Mouse (Mus musculus) macrophage (primary cell): Measurements from ENCODE around the gene Ldhd. TPM values are rescaled to one million over a fixed set of nuclear protein-coding genes. Genes with fewer than 3 reads are reported as not detected.
"Not testable (repeated sequence)": the region's sequence is repeated elsewhere in the genome, so short reads cannot be mapped to it uniquely, and the experiment has no call there.

Experiments
- H3K27ac ChIP-seq: fragments of 350-480 bp; formaldehyde crosslinking; 2 replicates; pipeline ENCODE4 v1.9.0; 2021
- H3K36me3 ChIP-seq: fragments of 350-480 bp; formaldehyde crosslinking; 2 replicates; pipeline ENCODE4 v1.9.0; 2021; ENCODE audit errors: inconsistent target
- H3K4me3 ChIP-seq: fragments of 350-480 bp; formaldehyde crosslinking; 2 replicates; pipeline ENCODE4 v1.9.0; 2021; ENCODE audit errors: inconsistent target
- H3K79me2 ChIP-seq: fragments of 350-480 bp; formaldehyde crosslinking; 2 replicates; pipeline ENCODE4 v1.9.0; 2021; ENCODE audit errors: inconsistent target
- WGBS: methylation state at CpG from one replicate; pipeline ENCODE4 v1.1.7; 2026; ENCODE audit warnings: inconsistent platforms; ENCODE audit not compliant: missing documents; 5-methylcytosine and 5-hydroxymethylcytosine counted together
- polyA plus RNA-seq: library from polyadenylated mRNA; stranded (reverse); fragments of 250-400 nt; gene quantifications from 3 replicates; pipeline ENCODE4 v1.2.4, GENCODE M21; 2018; ENCODE audit warnings: inconsistent platforms
- total RNA-seq, 78 experiments: library from RNA; depleted of rRNA; stranded (reverse); fragments of 250-400 nt; gene quantifications; 1 replicate in 9 of 78; 2 replicates in 24 of 78; 3 replicates in 43 of 78; 4 replicates in 2 of 78; pipeline ENCODE4 v1.2.4; 2018; ENCODE audit warnings: inconsistent platforms in 56 of 78

The Ldhd gene
- total RNA-seq (2018; cell fraction: chromatin; rRNA removed) = 1 to 10 TPM in 24 of 26 experiments, under 1 TPM in 2; 0.67 to 3.8 (median 1.9) TPM
- total RNA-seq (2018; cell fraction: cytosol; rRNA removed) = under 1 TPM; 0.40 to 0.91 (median 0.64) TPM
- 1 to 10 TPM in 22 of 26 experiments, under 1 TPM in 4; 0.55 to 2.4 (median 1.4) TPM for total RNA-seq (2018; cell fraction: nucleus; rRNA removed)
- 0.40 to 1.2 TPM (median 0.82 TPM) in 3 replicates for polyA plus RNA-seq

- H3K27ac ChIP-seq = no peak within 1 kb of the TSS
- H3K4me3 ChIP-seq = peak within 1 kb of the TSS; percentile 2; the same call in 1 of the 2 replicates
- peaks cover under 1% of the 10 kb centered on the region; the same call in 1 of the 2 replicates for H3K79me2 ChIP-seq
- 24% methylated on average over 11 of the region's 13 CpGs for WGBS
- no peaks in the 10 kb centered on the region for H3K36me3 ChIP-seq
These were observed at the start of gene Ldhd for GRCm38 (mm10) chr8:111630105-111630521. Ldhd (minus strand) TSS chr8:111630374.

GRCm38 (mm10) chr8:111678848-111679247 is 48.7 kb upstream of the Ldhd start:
- WGBS = 90% methylated on average over 7 of the region's 7 CpGs
- Histone ChIP-seq H3K36me3 (no peaks in the 10 kb centered on the region), H3K27ac (no peak overlapping the region), H3K4me3 (no peak overlapping the region), H3K79me2 (no peaks in the 10 kb centered on the region)

- no peaks in the 10 kb centered on the region for H3K36me3 ChIP-seq
- H3K4me3 ChIP-seq = no peak overlapping the region
- 11% methylated on average over 3 of the region's 3 CpGs for WGBS
- no peak overlapping the region for H3K27ac ChIP-seq
- no peaks in the 10 kb centered on the region for H3K79me2 ChIP-seq
These were observed 47.9 kb upstream of the Ldhd start for GRCm38 (mm10) chr8:111678111-111678510.

GRCm38 (mm10) chr8:111676237-111676636 is 46.1 kb upstream of the Ldhd start:
- Histone ChIP-seq H3K36me3 (no peaks in the 10 kb centered on the region), H3K79me2 (no peaks in the 10 kb centered on the region), H3K27ac (no peak overlapping the region), H3K4me3 (no peak overlapping the region)
- WGBS = 77% methylated on average over 8 of the region's 8 CpGs

- Histone ChIP-seq H3K27ac (no peak overlapping the region), H3K4me3 (no peak overlapping the region), H3K79me2 (no peaks in the 10 kb centered on the region), H3K36me3 (peaks cover 10% of the 10 kb centered on the region; the same call in 1 of the 2 replicates)
- 93% methylated on average over 2 of the region's 2 CpGs for WGBS
These were observed 36.6 kb upstream of the Ldhd start for GRCm38 (mm10) chr8:111666751-111667150.

- 90% methylated on average over 3 of the region's 3 CpGs for WGBS
- Histone ChIP-seq H3K79me2 (no peaks in the 10 kb centered on the region), H3K36me3 (no peaks in the 10 kb centered on the region), H3K27ac (no peak overlapping the region), H3K4me3 (no peak overlapping the region)
These were observed 32.3 kb upstream of the Ldhd start for GRCm38 (mm10) chr8:111662473-111662872.

GRCm38 (mm10) chr8:111658819-111659423 is 28.7 kb upstream of the Ldhd start:
- 12% methylated on average over 6 of the region's 6 CpGs for WGBS
- Histone ChIP-seq H3K36me3 (no peaks in the 10 kb centered on the region), H3K27ac (peak overlapping the region; percentile 42), H3K79me2 (peaks cover 31% of the 10 kb centered on the region; the same call in 1 of the 2 replicates), H3K4me3 (no peak overlapping the region)

- Histone ChIP-seq H3K36me3 (no peaks in the 10 kb centered on the region), H3K27ac (no peak overlapping the region), H3K79me2 (peaks cover 35% of the 10 kb centered on the region; the same call in 1 of the 2 replicates), H3K4me3 (no peak overlapping the region)
- 17% methylated on average over 1 of the region's 1 CpGs for WGBS
These were observed 27.2 kb upstream of the Ldhd start for GRCm38 (mm10) chr8:111657312-111657854.

- WGBS = 100% methylated on average over 2 of the region's 2 CpGs
- Histone ChIP-seq H3K27ac (no peak overlapping the region), H3K4me3 (no peak overlapping the region)
These were observed 23.4 kb upstream of the Ldhd start for GRCm38 (mm10) chr8:111653524-111653923.

GRCm38 (mm10) chr8:111650651-111651050 is 20.5 kb upstream of the Ldhd start:
- Histone ChIP-seq H3K79me2 (peaks cover 79% of the 10 kb centered on the region; the same call in 1 of the 2 replicates), H3K27ac (no peak overlapping the region), H3K4me3 (no peak overlapping the region), H3K36me3 (no peaks in the 10 kb centered on the region)
- 95% methylated on average over 3 of the region's 3 CpGs for WGBS

More at GRCm38 (mm10) chr8:111653524-111653923, 23.4 kb upstream of the Ldhd start:
- H3K36me3 ChIP-seq = no peaks in the 10 kb centered on the region
- H3K79me2 ChIP-seq = peaks cover 64% of the 10 kb centered on the region; the same call in 1 of the 2 replicates

GRCm38 (mm10) chr8:111648834-111649233 is 18.7 kb upstream of the Ldhd start:
- no peak overlapping the region for H3K27ac ChIP-seq

GRCm38 (mm10) chr8:111645715-111646114 is 15.5 kb upstream of the Ldhd start:
- Histone ChIP-seq H3K27ac (no peak overlapping the region), H3K79me2 (peaks cover 58% of the 10 kb centered on the region; the same call in 1 of the 2 replicates), H3K36me3 (no peaks in the 10 kb centered on the region), H3K4me3 (no peak overlapping the region)
- 81% methylated on average over 8 of the region's 8 CpGs for WGBS

More at GRCm38 (mm10) chr8:111648834-111649233, 18.7 kb upstream of the Ldhd start:
- Histone ChIP-seq H3K36me3 (no peaks in the 10 kb centered on the region), H3K79me2 (peaks cover 71% of the 10 kb centered on the region; the same call in 1 of the 2 replicates), H3K4me3 (no peak overlapping the region)
- 76% methylated on average over 2 of the region's 2 CpGs for WGBS

GRCm38 (mm10) chr8:111644286-111645051 is 14.3 kb upstream of the Ldhd start:
- H3K79me2 ChIP-seq = peaks cover 47% of the 10 kb centered on the region; the same call in 1 of the 2 replicates
- 15% methylated on average over 12 of the region's 12 CpGs for WGBS
- peak overlapping the region; percentile 49 for H3K4me3 ChIP-seq
- not testable (repeated sequence) for H3K36me3 ChIP-seq
- H3K27ac ChIP-seq = peak overlapping the region; percentile 55
